Mouse (Mus musculus) lung, postnatal 25 days (tissue): ENCODE measurements around the gene Trp53bp2.
A peak's percentile ranks its signal among the peaks of the same experiment; 100 is the strongest.

ENCODE experiments used
- DNase-seq: peaks from one replicate; pipeline ENCODE4 v3.0.0; 2022; ENCODE audit warnings: low spot score

The Trp53bp2 gene

DNA sequence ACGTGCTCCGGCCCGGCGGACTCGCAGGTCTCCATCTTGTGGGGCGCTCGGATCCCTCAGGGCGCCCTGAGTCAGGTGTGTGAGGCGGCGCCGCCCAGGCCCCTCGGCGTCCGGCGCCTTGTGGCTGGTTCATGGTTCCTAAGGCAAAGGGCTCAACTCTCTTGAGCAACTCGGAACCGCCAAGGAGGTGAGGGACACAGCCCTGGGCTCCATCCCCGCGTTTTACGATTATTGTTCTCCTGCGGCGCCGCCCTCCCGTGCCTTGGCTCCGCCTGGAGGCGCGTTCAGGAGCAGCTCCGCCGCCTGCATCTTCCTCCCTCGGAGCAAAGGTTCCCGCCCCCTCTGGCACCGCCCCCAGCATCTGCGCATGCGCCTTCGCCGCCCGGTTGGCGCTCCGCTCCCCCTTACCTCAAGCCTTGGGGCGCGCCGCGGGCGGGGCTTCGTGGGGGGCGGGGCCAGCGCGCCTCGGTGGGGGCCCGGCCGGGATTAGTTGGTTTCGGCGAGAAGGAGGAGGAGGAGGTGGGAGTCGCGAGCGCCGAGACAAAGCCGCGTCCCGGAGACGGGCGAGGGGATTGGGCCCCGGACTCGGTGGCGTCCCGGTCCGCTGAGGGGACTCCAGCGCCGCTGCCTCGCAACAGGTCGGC lies at the start of gene Trp53bp2:
TSS of gene Trp53bp2 (plus strand) at position 489 of the 644 bp plus-strand sequence.
- DNase-seq, result peak; percentile 98

DNA sequence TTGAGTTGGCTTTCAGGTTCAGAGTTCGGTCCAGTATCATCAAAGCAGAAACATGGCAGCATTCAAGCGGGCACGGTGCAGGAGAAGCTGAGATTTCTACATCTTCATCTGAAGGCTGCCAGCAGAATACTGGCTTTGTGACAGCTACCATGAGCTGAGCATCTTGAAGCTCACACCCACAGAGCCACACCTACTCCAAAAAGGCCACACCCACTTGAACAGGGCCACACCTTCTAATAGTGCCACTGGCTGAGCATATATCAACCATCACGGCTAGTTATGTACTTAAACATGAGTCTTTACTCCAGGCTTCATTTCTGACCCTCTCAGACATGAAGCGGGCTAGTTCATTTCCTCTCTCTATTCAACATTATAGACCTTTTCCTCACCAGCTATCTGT lies 46.3 kb upstream of the Trp53bp2 start:
- no peak for DNase-seq

DNA sequence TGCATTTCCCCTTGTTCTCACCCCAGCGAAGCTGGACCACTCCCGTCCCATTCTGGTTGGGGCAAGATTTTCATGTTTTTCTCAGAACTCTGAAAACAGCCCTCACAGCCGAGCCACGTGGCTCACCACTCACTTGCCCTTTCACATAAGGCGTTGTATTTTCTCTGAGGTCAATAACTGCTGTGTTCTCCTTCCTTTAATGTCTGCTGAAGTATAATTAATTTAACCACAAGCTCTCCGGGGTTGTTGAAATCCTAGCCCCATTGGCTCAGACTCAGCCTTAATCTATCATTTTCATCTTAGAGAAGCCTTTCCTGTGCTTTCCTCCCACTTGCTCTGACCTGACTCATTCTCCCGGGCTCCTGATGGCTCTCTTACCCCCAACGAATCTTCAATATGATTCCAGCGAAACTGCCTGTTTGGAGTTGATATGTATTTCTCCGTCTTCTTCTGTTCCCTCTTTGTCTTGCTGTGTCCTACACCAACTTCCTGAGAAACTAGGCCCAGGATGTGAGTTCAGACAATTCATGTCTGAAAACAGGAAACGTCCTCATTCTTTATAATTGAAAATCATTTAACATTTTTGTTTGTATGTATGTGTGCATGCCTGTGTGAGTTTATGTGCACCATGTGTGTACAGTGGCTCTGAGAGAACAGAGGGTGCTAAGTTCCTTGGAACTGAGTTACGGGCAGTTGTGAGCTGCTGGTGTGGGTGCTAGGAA lies 45.1 kb upstream of the Trp53bp2 start:
- DNase-seq, result no peak

DNA sequence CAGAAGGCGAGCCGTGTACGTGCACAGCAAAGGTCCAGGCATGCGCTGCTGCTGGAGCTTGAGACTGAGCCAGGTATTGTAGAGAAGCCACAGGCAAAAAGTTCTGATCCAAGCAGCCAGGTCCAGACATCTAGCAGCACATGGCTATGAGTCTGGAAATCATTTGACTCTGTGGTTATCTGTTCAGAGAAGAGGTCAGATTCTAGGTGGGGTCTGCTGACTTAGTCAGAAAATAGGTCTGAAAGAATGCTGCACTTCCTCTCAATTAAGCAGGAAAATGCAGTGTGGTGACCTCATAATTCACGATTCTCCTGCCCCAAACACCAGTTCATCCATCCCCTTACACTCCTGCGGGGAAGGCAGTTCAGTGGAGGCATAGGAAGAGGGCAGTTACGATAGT lies 40.7 kb upstream of the Trp53bp2 start:
- no peak for DNase-seq

DNA sequence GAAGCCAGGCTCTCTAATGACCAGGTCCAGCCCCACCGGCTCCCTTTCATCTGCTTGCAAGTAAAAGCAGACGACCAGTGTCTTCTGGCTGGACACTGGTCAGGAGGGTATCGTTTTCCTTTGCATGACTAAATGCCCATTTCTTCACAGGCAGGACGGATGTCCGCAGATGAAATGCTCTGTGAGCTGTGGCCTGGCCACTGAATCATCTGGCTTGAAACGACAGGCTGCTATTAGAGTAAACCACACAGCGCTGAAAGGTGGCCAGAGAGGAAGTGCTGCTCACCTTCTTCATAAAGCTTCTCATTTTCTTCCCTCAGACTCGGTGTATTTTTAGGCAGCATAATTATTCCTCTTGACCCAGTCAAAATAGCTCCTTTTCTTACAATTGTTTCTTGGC lies 40.2 kb upstream of the Trp53bp2 start:
- no peak for DNase-seq

DNA sequence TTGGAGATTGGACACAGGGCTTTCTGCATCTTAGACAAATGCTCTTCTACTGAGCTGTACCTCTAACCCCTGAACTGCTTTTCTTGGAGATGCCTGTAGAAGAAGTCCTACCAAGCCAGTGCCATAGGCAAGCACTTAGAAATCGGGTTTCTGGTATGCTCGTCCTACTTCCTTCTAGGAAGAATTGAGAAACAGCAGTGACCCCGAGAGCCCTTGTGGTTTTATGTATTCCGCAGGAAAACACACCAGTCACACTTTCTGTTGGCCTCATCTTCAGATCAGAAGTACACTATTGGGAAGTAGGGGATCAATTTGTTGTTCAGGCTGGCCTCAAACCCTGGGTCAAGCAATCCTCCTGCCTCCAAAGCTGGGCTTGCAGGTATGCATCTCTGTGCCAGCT lies 39.5 kb upstream of the Trp53bp2 start:
- DNase-seq, result no peak

DNA sequence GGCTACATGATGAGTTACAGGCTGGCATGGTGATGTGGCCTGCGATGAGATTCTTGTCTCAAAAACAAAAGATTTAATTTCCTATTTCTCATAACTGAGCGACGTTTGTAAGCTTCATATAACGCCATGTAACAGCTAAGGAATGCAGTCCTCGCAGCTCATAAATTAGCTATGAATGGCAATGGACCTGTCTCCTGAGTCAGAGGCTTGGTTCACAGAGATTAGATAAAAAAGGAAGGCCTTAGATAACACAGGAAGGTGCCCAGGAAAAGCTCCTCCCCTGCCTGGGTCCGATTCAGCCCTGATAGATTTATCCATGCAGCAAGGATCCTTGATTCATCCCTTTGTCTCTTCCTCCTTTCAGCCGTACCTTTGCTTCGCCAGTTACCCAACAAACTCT lies 37.1 kb upstream of the Trp53bp2 start:
- no peak for DNase-seq

DNA sequence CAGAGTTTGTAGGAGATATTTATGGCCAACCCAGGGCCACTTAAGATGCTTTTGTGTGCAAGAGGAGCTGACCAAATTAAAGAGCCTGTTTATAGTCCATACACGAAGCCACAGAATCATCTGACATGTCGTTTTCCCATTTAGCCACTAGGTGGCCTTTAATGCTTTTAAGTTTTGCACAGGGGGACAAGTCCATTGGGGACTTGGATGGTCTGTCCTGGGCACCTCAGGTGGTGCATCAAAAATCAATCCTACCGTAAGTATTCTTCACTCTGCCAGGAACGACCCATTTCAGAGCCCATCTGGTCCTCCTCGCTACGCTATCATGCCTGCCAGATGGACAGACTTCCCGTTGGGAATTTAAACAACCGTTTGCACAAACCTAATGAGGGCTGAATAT lies 32.8 kb upstream of the Trp53bp2 start:
- no peak for DNase-seq

DNA sequence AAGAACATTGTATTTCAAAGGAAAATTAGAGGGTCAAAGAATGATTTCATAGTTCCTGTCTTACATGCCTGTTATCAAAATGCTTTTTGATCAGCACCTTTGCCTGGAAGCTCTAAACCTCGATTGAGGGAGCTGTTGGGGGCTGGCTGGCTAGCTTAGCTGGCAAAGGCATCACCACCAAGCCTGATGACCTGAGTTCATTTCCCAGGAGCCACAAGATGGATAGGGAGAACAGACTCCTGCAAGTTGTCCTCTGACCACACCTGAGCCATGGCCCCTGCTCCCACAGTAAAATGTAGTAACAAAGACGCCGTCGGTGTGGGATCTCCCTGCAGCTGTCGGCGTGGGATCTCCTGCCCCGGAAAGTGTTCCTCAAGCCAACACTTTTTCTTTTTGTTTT lies 32.1 kb upstream of the Trp53bp2 start:
- DNase-seq, result no peak

DNA sequence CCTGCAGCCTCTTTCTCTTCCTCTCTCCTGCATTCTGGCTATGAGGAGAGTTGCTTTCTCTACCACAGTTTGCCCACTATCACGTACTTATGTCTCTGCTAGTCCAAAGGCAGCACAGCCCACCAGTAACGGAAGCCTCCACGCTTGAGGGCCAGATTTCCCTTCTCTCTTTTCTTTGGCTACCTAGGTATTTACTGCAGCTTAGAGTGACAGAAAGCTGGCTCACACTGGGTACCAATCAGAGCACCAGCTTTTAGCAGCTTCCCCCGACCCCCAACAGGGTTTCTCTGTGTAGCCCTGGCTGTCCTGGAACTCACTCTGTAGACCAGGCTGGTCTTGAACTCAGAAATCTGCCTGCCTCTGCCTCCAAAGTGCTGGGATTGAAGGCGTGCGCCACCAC lies 31.5 kb upstream of the Trp53bp2 start:
- DNase-seq, result no peak

DNA sequence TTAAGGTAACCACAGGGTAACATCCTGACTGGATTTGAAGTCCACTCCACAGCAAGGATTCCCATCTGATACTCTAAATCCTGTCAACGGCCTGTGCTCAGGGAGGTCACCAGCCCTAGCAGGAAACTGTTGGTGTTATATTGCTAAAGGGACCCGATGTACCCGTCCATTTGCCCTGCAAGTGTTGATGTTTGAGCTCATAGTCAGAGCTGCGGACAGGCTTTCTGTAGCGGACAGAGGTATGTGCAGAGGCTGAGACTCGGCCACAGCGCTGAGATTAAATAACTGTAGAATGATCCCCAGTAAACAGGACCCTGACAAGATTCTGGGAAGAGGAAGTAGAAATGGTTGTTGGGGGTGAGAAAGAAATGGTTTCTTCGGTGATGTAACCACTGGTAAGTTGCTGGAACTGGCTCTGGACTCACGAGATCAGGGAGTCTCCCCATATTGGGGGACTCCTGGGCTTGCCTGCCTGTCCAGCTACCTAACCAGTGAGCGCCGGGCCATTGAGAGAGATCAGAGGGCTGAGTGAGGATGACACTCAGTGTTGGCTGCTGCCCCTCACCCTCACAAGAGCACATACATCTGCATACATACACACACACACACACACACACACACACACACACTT lies 30.7 kb upstream of the Trp53bp2 start:
- DNase-seq, result no peak

DNA sequence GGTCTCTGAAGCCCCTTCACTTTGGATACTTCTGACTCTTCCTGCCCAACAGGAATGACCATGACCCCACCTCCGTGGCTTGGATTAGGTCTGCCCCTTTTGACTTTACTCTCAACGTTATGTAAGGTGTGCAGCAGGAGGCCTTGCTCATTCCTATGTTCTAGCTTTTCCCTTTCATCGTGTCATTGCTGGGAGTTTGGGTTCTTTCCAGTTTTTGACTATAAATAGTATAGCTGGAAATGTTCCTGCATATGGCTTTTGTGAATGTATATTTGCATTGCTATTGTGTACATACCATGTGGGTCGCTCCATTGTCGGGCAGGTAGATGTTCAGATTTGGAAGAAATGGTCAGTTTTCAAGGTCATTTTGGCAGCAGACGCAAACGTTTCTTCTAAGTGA lies 30.1 kb upstream of the Trp53bp2 start:
- no peak for DNase-seq

DNA sequence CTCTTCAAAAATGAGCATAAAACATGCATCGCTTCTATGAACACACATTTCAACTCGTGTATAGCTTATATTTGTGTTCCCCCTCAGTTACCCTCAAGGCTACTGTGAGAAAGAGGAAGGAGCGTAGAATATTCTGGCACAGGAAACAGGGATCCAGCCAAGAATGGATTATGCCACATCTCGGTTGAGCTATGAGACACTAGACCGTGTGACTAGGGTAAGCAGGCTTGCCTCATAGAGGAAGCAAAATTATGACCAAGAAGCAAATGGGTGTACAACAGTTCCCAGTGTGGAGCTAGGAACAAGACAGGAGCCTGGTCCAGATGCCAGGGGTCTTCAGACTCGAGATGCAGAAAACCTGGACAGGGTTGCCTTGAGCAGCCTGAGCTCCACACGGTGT lies 28.3 kb upstream of the Trp53bp2 start:
- no peak for DNase-seq

DNA sequence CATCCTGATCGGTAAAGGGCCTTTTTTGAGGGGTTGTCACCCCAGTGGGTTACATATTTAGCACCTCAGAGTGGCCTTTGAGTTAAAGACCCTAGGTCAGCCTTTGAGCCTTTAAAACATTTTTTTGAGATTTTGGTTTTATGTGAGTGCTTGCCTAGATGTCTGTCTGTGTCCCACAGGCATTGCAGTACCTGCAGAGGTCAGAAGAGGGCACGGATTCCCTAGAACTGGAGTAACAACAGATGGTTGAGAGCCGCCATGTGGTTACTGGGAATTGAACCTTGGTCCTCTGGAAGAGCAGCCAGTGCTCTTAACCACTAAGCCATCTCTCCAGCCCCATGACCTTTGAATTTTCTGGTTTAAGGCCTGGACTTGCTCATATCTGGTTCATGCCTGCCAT lies 27.6 kb upstream of the Trp53bp2 start:
- DNase-seq, result no peak

DNA sequence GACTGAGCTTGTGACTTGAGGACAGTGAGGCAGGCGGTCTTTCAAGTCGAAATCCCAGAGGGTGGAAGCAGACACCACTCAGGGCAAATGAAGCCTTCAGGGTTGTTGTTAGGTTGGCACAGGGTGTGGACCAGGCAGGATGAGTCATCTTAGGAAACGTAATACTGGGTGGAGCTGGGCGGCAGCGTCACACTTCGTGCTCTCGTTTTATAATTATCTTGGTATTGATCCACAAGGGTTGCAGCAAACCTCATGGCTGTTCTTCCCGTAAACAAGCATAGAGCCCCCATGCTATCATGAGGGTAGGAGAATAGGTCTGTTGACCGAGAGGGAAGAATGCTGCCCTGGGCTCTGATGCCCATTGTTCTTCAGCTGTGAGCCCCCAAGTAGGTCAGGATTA lies 25.9 kb upstream of the Trp53bp2 start:
- DNase-seq, result no peak

DNA sequence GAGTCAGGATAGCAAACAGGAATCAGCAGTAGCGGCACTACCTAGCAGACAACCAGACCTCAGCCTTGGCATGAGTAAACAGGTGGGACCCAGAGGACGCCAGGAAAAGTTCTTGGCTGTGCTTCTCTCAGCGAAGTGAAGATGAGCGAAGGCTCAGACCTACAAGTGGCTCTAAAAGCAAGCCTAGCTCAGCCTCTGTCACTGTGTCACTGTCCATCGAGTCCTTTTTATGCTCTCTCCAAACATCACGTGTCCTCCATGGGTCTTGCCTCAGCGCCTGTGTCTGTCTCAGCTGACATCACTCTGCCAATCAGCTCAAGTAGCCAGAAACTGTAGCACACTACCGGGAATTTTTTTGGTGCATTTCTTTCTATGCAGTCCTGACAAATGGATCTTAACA lies 22.5 kb upstream of the Trp53bp2 start:
- no peak for DNase-seq

DNA sequence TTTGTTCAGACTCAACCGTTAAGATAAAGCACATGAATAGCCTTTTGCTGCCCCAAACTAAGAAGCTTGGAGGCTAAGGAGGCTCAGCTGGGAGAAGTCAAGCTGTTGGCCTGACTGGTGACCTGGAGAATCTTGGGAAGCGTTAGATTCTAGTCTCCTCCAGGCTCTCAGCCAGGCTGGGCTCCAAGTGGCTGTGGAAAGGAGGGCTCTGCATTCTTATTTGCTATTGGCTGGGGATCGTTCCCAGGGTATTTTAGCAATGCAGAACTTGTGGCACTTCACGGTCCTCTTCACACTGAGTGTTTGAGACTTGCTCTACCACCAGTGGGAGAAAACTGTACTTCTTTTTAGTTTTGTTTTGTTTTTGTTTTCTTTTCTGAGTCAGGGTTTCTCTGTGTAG lies 20.2 kb upstream of the Trp53bp2 start:
- peak; percentile 81 for DNase-seq

DNA sequence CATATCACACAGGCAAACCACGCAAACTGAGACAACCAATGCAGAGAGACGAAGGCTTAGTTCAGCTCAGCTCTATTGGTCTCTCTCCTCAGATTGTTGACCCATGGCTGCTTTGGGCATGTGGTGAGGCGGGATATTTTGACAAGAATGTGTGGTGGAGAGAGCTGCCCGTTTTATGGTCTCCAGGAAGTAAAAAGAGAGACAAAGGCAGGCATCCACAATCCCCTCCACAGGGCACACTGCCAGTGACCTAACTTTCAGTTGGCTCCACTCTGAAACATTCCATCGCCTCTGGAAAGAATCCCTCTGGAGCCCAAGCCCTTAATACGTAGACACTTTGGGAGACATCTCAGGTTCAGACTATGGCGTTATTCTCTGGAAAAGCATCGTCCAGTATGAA lies 10.8 kb upstream of the Trp53bp2 start:
- DNase-seq, result peak; percentile 28

DNA sequence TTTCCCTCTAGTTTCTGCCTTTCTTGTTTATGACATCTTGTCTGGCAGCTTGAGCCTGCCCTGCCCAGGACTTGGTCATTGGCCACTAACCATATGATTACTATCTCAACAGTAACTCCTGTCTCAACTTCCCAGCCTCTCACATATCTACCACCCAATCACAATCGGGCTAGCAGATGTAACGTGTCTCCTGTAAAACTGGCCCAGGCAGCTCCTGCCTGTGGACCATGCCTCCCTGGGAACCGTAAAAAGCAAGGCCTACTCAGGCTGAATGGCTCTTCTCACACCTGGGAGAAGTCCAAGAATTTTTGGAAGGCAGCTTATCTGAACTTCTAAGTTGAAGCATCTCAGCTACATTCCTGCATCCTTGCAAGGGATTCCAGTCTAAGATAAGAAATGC lies 10.2 kb upstream of the Trp53bp2 start:
- DNase-seq, result peak; percentile 78

DNA sequence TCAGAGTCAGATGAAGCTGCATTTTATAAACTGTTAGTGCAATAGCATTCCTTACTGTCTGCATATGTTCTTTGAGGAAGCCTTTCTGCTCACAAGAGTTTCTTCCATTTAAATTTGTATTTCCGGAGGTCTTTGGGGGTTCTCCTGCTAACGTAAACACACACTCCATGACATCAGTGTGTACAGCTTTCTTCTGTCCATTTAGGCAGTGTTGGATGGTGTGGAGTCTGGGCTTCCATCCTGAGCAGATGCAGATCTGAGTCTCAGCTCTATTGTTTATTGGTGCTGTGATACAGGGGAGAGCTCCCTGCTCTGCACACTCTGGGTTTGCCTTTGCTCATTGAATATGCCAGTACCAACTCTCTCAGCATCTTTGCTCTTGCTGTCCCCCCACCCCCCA lies 9.8 kb upstream of the Trp53bp2 start:
- DNase-seq, result no peak

DNA sequence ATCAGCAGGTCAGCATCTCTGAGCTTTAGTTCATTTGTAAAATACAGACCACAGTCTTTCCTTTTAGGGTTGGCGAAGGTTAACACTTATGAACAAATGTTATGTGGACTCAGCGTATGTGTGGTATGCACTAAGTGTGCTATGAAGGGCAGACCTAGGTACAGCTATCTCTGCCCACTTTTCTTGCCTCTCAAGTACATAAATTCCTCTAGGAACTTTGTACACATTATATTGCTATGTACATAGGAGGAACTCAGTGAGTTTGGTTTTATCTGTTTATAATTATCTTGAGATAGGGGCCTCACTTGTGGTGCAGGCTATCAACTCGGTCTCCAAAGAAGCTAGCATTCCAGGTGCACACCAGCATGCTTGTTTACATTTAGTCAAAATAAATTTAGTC lies 9.1 kb upstream of the Trp53bp2 start:
- DNase-seq, result no peak

DNA sequence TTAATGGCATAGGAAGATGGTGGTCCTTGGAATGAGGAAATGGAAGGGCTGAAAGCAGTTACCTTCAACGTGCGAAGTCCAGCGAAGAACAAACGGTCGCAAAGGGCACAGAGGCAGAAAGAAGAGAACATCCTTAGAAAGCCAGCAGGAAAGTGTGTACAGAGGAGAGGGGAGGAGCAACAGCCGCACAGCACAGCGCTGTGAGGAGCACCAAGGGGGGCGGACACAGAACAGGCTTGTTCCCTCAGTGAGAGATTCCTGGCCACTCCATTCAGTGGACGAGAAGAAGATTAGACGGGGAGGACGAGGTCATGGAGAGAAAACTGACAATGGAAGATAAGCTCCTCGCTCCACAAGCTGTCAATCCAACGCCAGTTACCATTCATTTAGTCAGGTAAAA lies 5.9 kb upstream of the Trp53bp2 start:
- no peak for DNase-seq

DNA sequence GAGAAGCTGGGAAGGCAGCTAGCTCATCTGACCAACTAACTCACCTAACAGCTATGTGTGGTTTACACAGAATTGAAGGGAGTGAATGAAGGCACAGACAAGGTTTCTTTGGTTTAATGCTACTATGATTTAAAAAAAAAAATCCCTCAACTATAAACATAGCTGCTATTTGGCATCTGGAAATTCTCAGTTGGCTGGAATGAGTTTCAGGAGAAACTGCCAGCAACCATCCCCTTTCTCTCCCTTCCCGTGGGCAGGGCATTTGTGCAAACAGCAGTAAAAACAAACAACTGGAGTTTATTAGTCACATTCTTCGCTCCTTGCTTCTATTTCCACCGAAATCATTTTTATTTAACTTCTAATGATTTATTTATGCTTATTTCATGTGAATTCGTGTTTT lies 2.4 kb upstream of the Trp53bp2 start:
- peak; percentile 26 for DNase-seq

DNA sequence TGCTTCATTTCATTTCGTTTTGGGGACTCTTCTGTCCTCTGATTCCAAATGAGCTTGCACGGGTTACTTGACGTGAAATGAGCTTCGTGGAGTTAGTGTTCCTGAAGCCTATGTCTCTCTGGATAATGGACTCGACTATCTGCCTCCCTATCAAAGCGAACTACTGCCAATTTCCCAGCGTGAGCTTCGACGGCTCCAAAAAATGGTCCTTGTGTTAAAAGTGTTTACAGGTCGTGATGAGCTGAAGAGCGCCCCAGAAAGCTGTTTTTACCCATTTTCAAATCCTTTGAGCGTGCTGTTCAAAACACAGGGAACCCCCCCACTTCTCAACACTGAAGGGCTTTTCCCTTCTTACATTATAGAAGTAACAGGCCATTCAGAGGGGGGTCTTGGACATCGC lies 729 bp upstream of the Trp53bp2 start:
- DNase-seq, result no peak
